Mouse (Mus musculus) c-Kit-positive CD71-positive TER-119-positive erythroid progenitor cells, embryonic 14.5 days (primary cell): ENCODE measurements around the gene Cbr3.

Source experiments
- DNase-seq: peaks from one replicate; pipeline ENCODE4 v3.0.0-alpha.2; 2013; ENCODE audit warnings: low spot score

Cbr3 gene

DNA sequence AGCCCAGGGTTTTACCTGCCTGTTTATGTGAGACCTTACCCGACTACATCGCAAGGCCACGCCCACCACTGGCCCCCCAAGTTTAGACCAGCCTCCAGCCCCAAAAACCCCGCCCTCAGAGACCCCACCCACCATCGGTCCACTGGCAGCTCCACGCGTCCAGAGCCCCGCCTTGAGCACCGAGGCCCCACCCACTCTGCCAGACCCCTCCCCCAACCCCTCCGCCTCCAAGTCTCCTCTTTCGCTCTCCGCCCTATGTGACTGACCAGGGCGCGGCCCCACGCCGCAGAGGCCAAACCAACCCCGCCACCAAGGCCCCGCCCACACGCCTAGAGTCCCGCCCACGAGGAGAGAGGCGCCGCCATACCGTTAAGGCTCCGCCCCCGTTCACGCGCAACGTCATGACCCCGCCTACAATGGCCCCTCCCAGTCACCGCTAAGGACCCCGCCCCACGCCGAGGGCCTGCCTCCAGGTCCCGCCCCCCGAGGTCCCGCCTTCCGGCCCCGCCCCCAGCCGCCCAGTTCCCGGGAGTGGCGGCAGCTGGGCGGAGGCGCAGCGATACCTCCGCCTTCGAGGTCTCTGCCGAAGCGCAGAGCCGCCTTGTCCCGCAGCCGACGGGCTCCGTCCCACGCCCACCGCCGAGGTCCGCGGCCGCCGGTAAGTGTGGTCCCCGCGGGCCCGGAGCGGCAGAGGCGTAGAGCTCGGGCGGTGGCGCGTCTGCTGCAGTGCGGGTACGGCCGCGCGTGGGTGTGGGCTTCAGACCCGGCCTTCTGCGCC is 28.6 kb downstream of the Cbr3 start, which contains the start of gene Dop1b:
Gene Dop1b (plus strand): TSS at position 494 of the 778 bp plus-strand sequence.
- peak; percentile 97 for DNase-seq

DNA sequence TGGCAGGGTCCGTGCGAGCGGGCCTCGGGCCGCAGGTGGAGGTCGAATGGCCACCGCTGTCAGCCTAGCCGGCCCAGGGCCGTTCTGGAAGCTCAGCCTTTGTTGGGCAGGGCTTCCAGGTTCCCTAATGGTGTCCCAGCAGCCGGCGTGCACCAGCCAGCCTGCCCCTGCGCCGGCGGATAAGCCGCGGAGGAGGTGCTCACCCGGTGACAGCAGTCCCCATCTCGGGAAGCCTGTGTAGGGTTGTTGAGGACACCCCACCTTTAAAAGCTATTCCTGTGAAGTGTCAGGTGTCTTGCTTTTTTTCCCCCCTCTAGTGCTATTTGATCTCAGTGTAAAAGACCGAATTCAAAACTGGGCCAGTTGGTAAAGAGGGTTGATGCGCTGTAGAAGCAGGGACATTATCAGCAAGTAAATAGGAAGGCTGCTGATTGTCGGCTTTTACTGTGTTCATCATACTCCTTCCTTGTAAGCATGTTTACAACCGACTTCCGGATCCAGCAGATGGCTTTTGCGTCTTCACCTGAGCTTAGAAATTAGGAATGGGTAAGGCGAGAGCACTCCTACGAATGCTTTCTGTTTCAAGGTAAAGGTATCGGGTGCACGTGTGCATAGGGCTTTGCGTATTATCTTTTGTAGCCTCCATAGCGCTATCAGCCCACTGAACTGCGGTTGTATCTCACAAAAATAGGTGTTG is 29.3 kb downstream of the Cbr3 start:
- peak; percentile 58 for DNase-seq

DNA sequence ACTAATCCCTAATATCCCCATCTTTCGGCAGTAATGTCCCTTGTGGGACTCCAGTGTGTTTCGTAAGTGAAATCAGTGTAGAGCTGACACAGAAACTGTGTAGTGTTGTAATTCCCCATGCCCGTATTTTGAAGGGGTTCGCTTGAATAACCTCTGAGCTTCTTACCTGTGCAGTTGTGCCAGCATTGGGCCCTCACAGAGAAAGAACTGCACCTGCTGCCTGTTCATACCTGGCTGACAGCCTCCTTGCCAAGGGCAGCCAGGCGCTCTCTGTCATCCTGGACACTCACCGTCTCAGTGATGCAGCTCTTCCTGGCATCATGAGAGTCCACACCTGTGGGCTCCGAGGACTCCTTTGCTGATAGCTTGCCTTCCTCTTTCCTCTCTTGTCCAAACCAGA is 30.0 kb downstream of the Cbr3 start:
- no peak for DNase-seq

DNA sequence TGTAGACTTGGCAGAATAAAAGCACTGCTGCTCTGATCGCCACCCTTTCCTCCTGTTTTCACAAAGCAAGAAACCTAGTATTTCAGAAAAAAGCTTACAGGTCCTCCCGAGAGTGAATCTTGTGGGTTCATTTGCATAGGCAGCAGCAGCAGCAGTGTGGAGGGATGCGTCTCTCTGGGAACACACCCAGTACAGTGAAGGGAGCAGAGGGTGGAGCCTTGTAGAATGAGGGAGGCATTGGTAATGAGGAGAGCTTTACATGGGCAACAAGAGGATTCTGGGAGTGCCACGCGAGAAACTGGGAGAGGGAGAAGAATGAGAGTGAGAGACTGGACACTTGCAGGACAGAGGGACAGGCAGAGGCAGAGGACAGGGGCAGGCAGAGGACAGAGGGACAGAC is 31.4 kb downstream of the Cbr3 start:
- DNase-seq, result peak; percentile 36

DNA sequence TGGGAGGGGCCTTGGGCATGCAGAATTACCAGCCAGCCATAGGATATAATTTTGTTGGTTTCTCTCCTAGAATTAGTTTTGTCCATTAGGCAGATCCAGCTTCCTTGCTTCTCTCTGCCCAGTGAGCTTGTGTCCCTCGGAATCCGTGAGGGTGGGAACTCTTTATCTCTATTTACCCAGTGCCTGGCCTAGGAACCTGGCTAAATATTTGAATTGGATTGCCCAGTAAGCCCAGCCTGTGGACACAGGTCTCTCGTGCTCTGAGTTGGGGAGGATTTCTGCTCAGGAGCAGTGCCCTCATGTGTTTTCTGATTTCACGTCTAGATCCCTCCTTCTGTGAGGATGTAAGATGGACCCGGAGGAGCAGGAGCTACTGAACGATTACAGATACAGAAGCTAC is 32.8 kb downstream of the Cbr3 start:
- no peak for DNase-seq

DNA sequence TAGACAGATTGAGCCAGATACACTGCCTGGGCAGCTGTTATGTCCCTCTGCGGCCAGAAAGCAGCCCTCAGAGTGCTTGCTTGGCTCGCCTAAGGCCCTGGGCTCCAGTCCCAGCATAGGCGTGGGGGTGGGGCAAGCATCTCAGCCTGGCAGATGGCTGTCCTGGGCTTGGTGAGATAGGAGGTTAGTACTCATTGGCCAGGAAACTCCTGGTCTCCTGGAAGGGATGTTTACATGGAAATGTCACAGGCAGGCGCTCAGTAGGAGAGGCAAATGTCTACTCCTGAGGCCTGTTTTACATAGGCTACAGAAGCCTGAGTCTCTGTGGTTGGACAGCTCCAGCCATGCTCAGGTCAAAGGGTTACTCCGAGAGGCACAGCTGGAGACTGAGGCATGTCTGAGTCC is 34.3 kb downstream of the Cbr3 start:
- peak; percentile 50 for DNase-seq

DNA sequence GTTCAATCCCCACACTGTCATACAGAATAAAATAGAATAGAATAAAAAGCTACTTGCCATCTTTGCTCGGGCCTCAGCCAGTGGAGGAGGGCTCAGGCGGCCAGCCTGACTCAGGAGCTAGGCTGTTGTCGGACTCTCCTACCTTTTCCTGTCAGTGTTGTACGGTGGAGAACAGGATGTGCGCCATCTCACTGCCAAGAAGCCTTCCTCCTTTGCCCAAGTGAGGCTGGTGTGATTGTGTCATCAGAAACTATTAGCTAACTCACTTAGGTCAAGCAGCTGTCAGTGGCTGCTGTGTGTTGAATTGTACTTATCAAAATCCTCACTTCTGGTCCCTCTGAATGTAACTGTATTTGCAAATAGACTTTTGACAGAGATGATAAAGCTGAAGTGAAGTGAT is 38.8 kb downstream of the Cbr3 start:
- no peak for DNase-seq

DNA sequence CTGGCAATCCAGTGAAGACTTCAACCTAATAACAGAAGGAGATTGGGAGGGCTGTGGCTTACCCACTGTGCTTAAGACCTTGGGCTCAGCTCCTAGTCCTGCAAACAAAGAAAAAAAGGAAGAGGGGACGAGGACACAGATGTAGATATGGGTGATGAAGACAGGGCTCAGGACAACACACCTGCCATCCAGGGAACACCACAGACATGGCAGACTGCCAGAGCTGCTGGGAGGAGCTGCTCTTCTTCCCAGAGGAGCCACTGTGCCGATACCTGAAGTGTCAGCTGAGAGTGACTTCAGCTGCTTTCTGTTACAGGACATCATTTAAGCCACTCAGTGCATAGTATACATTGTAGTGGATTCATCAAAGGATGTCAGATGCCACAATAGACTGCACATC is 39.5 kb downstream of the Cbr3 start:
- DNase-seq, result no peak

DNA sequence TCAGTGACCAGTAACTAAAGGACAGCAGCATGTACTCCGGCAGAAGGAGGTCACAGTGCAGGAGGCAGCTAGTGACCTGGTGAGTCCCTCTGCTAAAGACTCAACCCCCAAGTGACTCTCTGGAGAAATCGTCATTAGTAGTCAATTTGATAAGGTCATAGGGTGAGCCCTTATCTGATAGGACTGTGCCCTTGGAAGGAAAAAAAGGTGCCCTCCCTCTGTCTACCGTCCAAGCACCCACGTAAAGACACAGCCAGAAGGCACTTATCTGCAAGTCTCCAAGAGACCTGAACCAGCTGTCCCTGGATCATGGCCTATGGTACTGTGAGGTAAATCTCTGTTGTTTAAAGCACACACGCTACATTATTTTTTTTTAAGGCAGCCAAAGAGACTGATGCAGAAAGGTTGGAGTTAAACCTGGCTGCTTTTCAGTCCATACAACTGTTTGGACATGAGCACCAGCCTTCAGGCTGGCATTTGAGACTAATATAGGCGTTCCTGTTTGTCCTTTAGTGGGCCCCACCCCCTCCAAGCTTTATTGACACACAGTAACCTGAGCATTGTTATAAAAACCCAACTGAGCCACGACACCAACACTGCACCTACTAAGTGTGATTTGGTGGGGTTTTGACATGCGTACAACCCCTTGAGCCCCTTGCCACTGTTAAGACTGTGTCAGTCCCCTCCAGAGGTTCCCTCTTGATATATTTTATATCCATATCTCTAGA is 42.6 kb downstream of the Cbr3 start:
- DNase-seq, result no peak

DNA sequence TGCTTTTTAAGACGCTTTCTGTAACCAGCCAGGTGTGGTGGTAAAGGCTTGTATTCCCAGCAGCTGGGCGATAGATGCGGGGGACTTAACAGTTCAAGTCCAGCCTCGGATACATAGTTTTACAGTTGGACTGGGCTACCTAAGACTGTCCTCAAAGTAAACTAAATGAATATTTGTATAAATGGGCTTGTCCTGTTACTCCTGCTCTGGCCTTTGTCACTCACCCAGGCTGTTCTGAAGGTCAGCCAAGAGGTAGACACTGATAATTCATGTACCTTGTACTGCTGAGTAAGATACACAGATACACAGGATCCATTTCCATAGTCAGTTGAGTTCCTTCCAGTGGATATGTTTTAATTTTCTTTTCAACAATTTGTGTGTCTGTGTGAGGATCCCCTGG is 43.2 kb downstream of the Cbr3 start:
- DNase-seq, result no peak

DNA sequence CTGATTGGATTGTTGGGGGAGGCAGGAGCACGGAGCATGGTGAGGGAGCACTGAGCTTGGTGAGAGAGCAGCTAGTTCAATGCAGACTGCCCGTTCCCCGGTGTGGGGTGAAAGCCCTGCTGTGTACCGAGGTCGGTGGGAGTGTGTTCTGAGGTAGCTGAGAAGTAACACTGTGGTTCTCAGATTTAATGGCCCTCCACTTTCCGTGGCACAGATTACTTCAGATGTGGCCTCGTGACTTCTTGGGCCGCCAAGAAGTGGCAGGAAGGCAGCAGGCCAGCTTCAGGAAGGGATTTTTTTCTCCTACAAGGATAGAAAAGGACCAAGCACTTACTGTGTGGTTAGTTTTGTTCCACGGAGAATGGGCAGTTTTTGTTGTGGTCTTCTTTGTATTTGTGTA is 45.7 kb downstream of the Cbr3 start:
- no peak for DNase-seq

DNA sequence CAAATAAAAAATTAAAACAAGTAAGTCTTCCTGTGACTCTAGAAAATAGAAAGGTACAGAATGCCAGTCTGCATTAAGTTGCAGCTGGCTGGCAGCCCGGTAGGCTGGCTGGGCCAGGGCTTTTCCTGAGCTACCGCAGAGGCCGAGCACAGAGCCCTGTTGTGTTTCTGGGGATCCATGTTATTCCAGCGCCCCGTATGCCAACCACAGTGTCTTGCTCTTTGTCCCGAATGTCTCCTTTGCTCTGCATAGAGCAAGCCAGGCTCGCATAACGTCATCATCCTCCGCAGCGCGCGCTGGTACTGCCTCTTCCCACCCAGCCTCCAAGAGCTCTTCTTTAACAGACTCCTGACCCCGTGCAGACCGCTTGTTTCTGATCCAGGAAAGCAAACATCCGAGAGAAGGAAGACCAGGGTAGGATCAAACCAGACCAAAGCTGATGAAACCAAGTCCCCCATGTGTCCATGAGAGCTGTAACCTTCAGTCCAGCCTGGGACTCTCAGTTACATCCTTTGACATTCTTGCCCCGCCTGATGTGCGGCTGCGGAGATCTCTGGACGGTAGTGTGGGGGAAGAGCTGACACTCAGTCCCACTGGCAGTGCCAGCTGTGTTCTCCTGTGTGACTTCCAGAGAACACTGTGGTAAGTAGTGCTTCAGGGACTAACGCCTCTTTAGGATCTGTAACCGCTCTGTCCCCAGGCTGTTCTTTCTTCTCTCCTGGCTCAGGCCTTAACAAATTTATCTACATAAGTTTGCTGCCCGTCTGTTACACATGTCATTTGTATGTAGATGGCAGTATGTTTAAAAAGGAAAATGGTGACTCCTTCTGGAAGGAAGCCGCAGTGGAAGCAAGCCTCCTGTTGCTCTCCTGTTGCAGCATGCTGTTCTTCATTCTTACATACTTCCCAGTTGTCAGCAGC is 47.0 kb downstream of the Cbr3 start:
- DNase-seq, result no peak

DNA sequence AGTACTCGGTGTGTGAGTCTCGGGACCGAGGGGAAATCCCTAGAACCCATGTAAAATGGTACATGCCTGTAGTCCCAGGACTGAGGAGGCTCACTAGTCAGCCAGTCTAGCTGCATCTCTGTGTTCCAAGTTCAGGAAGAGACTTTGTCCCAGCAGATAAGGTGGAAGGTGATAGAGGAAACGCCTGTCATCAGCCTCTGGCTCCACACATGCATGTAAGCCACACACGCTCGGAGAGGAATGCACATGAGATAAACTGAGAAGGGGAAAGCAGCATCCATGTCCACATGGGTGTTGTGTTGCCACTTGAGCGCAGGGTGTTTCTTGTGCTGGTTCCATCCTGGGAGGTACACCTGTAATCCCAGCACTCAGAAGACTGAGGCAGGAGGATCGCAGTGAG is 48.3 kb downstream of the Cbr3 start:
- no peak for DNase-seq

DNA sequence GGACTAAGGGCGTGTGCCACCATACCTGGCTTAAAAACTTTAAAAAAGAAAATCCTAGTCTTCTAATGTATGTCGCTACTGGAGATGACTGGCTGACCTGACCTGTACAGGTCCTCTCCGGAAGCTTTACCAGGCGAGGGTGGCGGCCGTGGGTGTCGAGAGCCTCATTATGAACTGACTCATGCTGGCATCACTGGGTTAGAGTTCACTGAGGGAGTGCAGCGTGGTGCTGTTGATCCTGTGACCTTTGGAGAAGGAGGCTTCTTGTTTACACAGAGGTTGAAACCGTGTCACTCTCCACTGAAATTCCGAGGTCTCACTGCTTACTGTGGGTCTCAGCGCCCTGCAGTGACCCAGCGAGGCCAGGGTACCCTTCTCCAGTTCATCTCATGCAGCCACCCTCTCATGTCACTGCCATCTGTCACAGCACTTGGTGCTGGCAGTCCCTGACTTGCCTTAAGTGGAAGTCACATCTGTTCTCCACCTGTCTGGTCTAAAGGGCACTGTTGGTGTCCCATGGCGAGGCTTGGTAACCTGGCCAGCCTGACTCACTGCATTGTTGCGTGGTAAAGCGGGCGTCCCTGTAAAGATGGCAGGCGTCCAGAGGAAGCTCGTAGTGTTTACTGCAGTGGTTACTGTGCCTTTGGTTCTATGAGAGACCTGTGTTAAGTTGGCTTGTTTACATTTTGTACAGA is 50.0 kb downstream of the Cbr3 start:
- no peak for DNase-seq

DNA sequence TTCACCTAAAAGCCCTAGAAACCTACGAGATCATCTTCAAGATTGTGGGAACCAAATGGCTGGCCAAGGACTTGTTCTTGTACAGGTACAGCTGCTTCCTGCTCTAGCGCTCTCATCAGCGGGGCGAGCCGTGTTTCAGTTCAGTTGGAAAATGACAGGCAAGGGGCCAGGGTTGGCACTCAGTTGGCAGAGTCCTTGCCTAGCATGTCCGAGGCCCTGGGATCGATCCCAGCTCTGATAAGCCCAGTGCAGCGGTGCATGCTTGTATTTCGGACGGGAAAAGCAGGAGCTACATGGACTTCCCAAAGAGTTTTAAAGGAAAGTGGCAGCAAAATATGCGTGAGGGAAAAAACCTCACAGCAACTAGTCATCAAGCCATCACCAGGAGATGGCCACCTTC is 56.2 kb downstream of the Cbr3 start:
- no peak for DNase-seq
